Mouse (Mus musculus) thymus, postnatal 14 days (tissue): ENCODE measurements around the gene Zc3h10.
"Not testable (repeated sequence)": the region's sequence is repeated elsewhere in the genome, so short reads cannot be mapped to it uniquely, and the experiment has no call there.

ENCODE experiments used
- DNase-seq: peaks from one replicate; pipeline ENCODE4 v3.0.0; 2021

Zc3h10 gene

DNA sequence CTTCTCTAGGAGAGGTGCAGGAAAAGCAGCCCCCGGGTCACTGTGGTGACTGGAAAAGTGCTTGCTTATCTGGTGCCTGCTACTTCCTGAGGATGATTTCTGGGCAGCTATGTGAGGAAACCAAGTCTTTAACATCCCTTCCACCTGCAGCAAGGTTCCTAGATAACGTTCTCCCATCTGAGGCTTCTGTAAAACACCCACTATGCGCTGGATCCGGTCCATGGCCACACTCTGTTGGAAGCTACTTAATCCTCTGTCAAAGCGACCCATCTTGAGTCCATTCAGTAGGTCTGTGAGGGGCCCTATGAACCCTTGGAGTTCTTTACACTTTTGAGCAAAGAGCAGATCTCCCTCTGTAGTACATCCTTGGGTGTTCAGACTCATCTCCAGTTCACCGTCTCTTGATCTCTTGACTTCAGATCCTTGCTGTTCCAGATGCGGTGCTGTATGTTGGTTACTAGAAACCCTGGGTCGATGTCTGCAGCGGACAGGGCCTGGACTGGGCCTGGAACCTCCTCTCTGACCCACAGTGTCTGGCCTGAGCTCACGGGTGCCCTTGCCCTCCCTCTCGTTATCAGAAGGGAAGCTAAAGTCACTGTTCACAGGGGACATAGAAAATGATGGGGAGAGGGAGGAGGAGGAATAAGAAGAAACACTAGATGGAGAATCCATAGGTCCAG lies 2.7 kb upstream of the Zc3h10 start:
- not testable (repeated sequence) for DNase-seq

DNA sequence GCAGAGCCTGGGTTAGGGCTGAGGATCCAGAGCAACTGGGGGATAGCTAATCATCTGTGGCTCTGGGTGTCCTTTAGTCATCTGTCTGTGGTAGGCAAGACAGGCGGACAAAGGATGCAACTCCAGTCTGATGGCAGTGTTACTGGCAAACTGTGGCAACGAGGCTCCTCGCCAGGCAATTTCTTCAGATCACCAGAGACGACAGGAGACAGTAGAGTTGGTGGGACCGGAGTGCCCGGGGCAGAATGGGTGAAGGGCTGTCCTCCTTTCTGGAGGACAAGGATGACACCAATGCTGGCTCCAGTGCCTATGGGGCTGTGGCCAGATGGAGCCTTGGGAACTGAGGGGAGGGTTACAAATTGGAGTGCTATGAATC lies 2.1 kb upstream of the Zc3h10 start:
- peak; percentile 23 for DNase-seq

DNA sequence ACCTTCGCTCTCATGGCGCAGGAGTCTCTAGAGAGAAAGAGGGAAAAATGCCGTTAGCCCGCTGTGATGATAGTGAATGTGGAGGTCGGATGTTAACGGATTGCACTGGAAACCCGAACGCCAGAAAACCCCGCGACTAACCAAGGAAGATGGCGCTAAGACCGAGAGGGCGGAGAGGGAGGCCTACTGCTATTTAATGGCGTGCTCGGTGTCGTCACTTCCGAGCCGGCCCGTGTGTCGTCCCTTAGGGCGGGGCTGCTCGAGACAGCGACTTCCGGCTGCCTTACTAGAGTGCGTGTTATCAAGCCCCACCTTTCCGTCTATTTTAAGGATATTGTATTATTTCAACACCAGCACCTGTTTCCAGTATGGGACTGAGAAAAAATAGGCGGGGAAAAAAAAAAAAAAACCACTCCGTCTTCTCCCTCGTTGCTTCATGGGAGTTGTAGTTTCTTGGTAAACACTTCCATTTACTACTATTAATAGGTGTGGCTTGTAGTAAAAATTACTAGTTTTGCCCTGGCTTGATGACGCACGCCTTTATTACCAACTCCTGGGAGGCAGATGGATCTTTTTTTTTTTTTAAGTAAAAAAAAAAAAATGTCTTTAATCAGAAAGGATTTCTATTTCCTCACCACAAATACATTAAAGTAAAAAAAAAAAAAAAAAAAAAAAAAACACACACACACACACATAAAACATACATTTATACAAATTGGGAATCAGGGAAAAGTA lies 1.5 kb upstream of the Zc3h10 start, which contains the start of gene Rpl41:
Gene Rpl41 (minus strand): TSS at position 359 of the 735 bp plus-strand sequence.
- peak; percentile 94 for DNase-seq

DNA sequence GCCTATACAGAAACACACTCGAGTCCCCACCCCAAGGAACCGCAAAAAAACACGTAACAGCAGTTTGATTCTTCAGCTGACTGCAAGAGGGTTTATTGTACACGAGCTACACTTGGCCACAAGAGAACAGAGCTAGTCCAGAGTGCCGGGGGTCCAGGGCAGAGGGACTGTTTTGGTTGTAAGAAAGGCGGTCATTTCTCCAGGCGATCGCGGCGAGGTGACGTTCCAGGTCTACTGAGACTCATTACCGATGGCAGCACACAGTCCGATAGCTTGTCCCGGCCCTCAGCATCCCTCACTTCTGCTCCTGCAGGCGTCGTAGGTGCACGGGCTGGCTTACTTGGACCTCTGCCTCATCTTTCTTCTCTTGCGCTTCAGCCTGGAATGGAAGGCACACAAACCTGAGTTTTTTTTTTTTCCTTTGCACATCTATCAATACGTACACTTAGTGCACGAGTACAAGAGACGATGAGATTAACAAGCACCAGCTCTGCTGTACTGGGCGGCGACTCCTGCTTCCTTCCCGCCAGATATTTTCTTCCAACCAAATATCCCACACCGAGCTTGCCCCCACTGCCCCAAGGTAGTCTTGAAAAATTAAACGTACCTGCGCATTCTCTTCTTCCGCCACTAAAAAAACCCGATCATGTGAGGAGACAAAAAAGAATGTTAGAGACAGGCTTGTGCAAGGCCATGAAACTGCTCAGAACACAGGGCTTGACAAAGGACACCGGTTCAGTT lies 647 bp upstream of the Zc3h10 start:
- DNase-seq: peak; percentile 33

DNA sequence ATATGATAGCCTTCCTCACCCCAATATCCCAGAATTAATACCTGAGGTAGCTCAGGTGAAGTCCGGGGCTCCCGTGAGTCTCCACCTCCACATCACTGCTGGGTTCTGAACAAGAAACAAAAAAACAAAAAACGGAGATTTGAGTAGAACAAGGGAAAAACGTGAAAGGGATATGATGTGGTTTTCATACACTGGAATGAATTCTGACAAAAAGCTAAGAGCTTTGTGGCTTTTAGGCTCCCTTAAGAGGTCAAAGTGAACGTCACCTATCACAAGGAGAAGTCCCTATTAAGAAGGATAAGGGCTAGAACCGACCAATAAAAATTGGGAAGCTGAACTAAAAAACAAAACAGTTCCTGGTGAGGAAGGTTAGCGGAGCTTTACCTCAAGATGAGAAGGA lies 787 bp downstream of the Zc3h10 start:
- no peak for DNase-seq

DNA sequence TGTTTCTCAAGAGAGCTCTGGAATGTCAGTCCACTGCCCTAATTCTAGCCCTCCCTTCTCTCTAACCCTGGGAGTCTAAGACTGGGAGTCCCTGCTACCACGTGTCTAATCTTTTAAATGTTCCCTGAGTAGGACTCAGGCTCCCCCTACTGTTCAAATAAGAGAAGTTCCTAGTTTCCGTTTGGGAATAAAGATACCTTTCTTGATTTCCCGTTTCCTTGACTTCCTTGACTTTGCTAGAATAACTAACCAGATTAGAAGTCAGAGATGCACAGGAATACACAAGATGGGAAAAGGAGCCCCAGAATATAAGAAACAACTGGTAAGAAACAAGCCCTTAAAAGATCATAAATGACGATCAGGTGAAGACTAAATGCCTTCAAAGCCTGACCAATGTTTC lies 1.2 kb downstream of the Zc3h10 start:
- no peak for DNase-seq

DNA sequence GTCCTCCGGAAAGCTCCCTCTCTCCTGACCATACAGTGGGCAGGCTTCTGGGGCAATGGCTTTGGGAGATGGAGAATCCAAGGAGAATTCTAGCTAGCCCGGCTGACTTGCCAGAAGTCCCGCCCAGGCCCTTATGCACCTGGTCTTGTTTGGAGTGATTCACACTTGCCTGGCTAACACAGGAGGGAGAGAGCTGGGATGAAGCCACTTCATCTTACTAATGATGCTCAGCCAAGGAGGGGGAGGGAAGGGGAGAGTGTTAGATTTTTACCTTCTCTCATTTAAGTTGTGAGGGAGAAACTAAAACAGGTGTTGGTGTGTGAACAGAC lies 2.0 kb downstream of the Zc3h10 start:
- no peak for DNase-seq

DNA sequence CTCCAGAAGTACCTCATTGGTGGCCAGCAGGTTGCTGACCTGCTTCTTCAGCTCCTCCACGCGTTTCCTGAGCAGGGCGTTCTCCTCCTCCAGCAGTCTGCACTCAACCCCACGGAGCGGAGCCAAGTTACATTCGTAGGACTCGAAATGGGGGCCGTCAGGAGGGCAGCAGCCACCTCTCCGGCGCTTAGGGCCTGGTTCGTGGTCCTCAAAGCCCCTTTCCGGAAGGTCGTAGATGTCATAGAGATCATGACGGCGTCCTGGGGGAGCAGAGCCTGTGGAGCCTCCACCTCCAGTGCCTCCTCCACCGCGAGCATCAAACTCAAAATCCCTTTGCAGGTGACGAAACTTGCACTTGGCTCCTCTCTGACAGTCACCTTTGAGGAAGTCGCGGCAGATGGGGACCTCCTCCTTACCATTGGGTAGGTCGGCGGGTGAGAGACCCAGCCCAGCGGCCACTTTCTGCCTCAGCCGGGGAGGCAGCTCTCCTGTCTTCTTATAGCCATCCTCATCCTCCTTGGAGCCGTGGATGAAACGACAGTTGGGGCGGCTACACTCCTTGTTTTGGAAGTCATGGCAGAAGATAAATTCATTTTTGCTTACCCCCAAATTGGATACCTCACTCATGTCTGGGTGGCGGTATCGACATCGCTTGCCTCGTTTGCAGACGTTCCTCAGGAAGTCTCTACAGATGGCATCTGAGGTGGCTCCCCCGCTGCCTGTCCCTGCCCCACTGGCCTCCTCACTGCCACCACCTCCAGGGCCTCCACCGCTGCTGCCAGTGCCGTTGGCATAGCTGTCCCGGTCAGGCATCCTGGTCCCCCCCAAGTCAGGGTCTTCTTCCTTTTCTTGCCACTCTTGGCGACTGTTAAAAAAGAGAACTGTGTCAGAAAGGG lies 2.7 kb downstream of the Zc3h10 start:
- peak; percentile 10 for DNase-seq

DNA sequence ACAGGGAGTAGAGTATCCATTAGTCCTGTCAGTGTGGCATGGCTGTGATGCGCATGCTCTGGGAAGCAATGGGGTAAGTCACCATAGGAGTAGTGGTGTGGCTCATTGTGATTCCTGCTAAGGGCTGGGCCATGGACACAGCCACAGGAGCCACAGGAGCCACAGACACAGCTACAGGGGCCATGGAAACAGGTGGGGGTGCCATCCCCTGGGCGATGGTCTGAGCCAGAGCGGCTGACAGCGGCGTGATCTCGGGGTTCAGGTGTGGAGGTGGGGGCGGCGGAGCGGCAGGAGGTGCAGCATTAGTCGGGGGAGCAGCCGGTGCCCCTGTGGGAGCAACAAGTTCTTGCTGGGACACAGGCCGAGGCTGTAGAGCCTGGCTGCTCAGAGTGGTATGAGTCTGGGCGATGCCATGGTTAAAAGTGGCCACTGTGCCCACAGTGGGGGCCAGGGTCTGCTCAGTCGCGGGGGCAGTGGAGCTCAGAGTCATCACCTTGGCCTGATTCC lies 3.4 kb downstream of the Zc3h10 start:
- no peak for DNase-seq

DNA sequence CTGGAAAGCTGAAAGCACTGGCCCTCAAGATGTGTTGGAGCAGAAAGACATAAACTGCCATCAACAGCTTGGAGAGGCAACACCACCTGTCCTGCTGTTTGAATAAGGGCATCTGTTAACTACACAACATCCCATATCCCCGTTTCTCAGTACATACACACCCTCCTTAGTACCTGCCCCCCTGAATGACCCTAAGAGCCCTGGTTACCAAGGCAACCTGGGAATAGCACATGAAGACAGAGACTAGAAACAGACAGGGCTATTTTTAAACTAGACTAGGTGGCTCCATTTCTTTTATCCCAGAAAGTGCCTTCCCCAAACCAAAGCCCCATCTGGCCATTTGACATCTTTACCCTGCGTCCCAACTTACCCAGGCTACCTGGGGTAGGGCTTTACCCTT lies 4.5 kb downstream of the Zc3h10 start:
- DNase-seq: no peak

DNA sequence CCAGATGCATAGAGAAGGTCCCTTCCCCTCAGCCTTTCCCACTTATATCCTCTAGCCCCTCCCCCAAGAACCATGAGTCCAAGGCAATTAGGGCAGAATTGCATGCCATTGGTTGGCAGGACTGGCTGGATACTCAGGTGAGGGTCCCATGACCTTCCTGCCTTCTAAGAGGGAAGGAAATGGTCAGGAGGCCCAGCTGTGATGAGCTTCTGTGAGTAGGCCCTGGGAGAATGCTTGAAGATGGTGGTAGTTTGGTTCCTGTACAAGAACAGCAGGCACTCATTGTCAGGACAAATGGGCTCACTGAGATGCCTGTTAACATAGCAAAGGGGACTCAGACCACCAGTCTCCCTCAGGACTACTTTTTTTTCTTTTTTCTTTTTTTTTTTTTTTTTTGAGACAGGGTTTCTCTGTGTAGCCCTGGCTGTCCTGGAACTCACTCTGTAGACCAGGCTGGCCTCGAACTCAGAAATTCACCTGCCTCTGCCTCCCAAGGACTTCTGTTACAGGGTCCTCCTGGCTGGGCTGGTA lies 9.2 kb downstream of the Zc3h10 start:
- DNase-seq: no peak

DNA sequence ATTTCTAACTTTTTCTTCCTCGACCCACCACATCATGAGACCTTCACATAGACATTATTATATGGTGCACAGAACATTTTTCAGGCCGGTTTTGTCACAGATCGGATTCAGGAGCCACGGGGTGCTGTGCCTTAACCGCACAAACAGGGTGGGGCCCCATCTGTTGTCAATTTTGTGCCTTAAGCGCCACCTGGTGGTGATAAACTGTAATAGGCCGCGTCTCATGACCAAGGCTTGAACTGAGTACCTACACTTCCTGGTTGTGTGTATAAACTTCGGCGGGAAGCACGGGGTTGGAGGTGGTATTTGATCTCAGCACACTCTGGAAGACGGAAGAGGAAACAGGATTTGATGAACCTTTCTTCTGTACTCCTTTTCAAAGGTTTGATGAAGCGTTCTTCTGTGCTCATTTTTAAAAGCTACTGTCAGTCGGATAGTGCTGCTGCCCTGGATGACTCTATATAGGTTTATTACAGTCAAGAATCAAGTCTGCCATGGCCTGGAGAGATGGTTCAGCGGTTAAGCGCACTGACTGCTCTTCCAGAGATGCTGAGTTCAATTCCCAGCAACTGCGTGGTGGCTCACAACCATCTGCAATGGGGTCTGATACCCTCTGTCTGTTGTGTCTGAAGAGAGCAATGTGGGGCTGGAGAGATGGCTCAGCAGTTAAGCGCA lies 11.2 kb downstream of the Zc3h10 start:
- peak; percentile 93 for DNase-seq

DNA sequence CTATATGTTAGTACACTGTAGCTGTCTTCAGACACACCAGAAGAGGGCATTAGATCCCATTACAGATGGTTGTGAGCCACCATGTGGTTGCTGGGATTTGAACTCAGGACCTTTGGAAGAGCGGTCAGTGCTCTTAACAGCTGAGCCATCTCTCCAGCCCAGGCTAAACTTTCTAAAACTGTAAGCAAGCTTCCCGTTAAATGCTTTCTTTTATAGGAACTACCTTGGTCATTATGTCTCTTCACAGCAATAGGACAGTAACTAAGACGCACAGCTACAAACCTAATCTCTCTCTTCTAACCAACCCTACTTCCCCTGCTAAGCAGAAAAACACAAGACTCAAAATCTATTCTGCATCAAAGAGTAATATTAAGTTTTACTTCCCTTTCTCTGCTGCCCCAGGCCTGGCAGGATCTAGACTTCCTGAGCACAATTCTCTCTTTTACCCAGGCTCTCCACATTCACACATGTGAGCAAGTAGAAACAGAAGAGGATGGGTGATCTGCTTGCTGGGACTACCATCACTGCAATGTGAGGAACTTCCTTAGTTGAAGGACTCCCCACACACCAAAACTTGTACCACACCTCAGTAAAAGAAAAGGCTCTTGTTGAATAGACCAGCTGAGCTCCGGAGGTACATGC lies 11.8 kb downstream of the Zc3h10 start:
- DNase-seq: no peak

DNA sequence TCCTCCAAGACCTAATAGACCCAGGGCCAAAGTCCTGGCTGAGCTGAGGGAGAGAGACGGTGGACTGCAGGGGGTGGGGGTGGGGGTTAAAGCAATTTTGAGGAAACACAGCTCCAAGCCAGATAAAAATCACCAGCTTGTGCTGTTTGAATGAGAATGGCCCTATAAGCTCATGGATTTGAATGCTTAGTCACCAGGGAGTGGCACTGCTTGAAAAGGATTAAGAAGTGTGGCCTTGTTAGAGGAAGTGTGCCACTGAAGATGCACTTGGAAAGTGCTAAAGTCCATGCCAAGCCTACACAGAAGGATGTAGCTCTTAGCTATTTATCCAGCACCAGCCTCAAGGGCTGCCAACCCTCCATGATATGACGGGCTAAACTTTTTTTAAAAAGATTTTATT lies 12.4 kb downstream of the Zc3h10 start:
- no peak for DNase-seq

DNA sequence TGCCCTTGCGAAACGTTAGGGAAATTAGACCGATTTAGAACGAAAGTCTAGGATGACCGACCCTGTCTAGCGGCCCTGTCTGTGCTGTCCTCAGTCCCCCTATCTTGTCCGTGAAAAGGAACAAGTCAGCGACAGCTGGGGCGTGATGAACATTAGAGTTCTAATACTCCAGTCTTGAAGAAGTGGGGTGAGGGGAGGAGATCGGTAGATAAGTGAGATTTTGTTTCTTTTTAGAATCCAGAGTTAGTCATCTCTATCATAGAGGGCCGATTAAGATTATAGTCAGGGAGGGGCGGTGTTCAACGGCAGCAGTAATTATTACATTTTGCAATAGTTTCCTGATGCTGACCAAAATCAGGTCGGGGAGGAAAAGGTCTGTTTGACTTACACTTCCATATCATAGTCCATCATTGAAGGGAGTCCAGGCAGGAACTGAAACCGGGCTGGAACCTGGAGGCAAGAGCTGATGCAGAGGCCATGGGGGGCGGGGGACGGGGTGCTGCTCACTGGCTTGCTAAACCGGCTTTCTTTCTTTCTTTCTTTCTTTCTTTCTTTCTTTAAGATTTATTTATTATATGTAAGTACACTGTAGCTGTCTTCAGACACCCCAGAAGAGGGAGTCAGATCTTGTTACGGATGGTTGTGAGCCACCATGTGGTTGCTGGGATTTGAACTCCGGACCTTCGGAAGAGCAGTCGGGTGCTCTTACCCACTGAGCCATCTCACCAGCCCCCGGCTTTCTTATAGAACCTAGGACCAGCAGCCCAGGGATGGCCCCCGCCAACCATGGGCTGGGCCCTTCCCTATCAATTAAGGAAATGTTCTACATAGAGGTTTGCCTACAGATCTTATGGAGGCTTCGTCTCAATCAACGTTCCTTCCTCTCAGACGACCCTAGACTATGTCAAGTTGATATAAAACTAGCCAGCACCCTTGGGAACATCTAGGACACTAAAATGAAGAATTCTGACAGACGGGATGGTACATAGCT lies 20.9 kb downstream of the Zc3h10 start:
- no peak for DNase-seq

DNA sequence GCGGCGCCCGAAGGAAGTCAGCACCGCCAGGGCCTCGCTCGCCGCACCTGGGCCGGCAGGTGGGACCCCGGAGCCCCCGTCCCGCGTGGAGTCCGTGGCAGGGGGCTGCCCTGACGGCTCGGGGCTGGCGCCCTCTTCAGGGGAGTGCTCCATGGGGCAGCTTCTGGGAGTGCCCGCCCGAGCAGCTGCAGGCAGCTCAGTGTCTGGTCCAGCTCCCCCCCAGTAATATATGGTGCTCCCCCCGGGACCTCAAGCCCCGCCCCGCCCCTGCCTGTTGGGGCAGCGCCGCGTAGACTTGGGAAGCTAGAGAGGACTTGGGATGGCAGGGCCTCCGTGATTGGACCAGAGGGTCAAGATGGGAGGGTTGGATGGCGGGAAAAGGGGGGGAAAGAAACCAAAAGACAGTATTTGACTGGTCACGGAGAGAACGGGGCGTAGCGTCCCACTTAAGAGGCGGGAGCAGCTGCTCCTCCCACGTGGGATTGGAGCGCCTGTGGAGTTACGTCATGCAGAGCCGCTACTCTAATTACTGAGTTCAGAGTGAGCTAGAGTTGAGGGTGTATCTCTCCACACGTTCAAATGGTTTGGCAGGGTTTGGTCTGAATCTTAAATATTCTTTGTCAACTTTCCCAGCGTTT lies 21.8 kb downstream of the Zc3h10 start, which contains the start of gene Esyt1:
Gene Esyt1 (minus strand): TSS at position 201 of the 638 bp plus-strand sequence.
- DNase-seq: peak; percentile 90

DNA sequence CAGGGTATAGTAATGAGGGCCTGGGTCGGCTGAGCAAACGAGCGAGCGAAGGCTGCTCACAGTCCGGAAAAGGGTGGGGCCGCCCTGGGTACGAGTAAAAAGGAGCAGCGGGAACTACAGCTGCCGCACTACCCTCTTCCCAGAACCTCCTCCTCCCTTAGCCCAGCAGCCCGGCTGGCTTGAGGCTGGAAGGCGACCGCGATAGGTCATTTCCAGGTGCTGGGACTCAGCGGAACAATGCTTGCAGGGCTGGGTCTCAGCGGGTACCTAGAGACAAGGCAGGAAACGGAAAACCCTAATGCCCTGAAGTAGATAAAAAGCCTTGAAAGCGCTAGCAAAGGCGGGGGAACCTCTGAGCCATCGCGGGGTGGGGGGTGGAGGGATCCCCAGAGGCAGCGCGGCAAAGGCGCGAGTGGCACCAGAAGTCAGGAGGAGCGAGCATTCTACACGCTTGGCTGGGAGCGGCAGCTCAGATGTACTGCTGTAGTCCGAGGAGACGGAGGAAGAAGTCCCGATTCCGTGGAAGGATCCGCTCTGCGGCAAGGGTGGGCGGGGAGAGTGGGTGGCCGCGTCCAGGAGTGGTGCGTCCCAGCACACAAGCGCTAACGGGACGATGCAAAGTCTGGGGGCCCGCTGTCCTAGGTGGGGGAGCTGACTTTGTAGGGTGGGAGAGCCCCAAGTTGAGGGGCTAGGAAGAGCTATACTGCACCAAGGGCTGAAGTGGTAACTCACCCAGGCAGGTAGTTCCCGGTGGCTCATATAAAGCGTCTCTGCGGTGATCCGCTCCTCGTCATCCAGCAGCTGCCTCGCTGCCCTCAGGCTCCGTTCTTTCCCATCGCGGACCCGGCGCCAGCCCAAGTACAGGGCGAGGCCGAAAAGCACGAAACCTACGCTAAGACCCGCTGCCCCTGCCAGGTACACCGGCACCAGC lies 22.6 kb downstream of the Zc3h10 start:
- DNase-seq: peak; percentile 79

DNA sequence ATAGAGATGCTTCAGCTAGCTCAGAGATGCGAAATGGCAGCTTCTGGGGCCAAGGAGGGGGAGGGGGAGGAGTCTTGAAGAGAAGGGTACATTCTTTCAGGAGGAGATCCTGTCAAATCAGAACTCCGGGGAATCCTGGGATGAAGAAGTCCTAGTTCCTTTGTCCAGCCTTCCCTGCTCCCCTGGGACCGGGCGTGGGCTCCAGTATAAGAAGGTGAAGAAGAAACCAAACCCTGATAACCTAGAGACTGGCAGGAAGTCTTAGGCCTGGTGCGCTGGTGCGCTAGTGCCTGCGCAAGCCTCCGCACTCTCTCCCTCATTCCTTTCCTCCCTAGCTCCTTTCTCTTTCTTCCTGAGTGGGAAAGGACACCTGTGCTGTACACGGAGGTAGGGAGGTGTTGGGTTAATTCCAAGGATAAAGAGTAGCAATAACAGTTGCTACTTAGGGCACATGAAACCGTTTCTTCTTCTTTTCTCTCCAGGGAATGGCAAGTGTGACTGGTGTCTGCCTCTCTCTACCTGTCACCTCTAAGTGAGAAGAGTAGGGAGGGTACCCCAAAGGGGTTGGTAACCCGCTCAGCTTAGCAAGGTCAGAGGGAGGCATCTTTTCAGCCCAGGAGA lies 23.4 kb downstream of the Zc3h10 start:
- DNase-seq: peak; percentile 48
